Mouse (Mus musculus) liver (tissue): ENCODE measurements around the gene Vmn1r157.
"Not testable (repeated sequence)": the region's sequence is repeated elsewhere in the genome, so short reads cannot be mapped to it uniquely, and the experiment has no call there.

Experiments
- DNase-seq: peaks from one replicate; pipeline ENCODE4 v3.0.0-alpha.2; 2020; ENCODE audit warnings: mixed read lengths

Gene Vmn1r157

DNA sequence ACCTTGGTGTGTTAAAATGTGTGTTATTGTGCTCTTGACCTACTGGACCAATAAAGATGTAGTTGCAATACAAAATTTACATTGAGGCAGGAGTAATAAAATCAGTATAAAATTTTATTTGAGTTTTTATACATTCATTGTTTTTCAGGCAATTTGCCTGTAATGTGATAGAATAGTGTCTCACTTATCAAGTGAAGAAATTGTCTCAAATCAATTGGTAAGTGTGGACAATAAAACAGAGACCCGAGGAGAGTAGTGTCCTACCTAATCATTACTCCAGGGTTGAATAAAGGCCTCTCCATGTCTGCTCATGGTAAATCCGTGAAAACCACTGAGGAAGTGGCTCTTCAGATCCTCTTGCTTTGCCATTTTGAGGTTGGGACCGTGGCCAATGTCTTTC, at the start of gene Vmn1r157:
Vmn1r157 (plus strand) TSS at position 301 of the 400 bp plus-strand sequence.
- DNase-seq: not testable (repeated sequence)

DNA sequence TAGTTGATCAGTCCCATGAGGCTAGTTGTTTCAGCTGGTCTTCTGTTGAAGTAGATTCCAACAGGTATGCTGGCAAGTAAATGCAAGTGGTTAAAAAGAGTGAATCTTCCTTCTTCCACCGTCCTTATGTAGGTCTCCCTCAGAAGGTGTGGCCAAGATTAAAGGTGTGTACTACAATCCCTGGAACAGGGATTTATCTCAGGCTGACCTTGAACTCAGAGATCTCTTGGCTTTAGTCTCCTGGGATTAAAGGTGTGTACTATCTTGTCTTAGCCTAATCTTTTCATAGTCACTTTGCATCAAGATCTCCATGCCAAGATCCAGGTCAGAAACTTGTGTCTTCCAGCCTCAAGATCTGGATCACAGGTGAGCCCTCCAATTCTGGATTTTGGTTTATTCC, 41.9 kb upstream of the Vmn1r157 start, which contains the start of gene Gm4567:
Gm4567 (minus strand) TSS at position 101 of the 400 bp plus-strand sequence.
- not testable (repeated sequence) for DNase-seq

DNA sequence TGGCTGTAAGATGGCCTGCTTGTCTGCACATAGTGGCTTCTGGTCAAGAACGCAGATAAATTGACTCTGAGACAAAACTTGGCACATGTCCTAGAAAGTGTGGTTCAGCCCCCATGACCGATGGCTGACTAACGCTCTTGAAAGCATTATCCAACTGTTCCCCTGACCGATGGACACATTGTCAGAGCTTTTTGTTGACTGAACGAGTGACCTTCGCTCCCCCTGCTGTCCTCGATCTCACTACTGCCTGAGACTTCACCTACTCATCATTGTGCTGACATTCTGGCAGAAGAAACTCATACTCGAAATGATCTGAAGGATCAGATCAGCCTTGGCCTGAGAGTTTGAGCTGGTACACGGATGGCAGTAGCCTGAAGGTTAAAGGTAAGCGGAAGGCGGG, 14.5 kb downstream of the Vmn1r157 start:
- DNase-seq: not testable (repeated sequence)

DNA sequence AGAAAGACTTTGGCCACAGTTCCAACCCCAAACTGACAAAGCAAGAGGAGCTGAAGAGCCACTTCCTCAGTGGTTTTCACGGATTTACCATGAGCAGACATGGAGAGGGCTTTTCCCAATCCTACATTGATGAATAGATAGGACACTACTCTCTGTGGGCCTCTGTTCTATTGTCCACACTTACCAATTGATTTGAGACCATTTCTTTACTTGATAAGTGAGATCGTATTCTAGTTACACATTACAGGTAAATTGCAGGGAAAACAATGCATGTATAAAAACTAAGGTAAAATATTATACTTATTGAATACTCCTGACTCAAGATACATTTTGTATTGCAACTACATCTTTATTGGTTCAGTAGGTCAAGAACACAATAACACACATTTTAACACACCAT, 29.2 kb downstream of the Vmn1r157 start, which contains the start of gene Vmn1r158:
Vmn1r158 (minus strand) TSS at position 101 of the 400 bp plus-strand sequence.
- DNase-seq: not testable (repeated sequence)
